Mouse (Mus musculus): Measurements from ENCODE around the gene Acaa1a. TPM values are rescaled to one million over a fixed set of nuclear protein-coding genes. Genes with fewer than 3 reads are reported as not detected.

Gene Acaa1a
- polyA plus RNA-seq (2015; fragmentation: Nextera tagmentation; extraction: Ambion mirVana): 39.6 and 40.2 TPM in 2 replicates

- WGBS (ENCODE audit: insufficient replicate concordance): under 1% methylated on average over 43 of the region's 43 CpGs
Measured at GRCm38 (mm10) chr9:119339558-119340211, at the start of gene Acaa1a. Gene Acaa1a, plus strand, starts transcription at chr9:119339676.

GRCm38 (mm10) chr9:119290791-119291190, 48.7 kb upstream of the Acaa1a start:
- 53% methylated on average over 3 of the region's 3 CpGs for WGBS (ENCODE audit: insufficient replicate concordance)
- DNase-seq (no peak), ATAC-seq (ENCODE audit: low read depth) (peak; percentile 62)
- H3K36me3 ChIP-seq: peaks cover 29% of the 10 kb centered on the region; the same call in 1 of the 2 replicates
- no peaks in the 10 kb centered on the region for H3K9me3 ChIP-seq (replicated peaks)
- H3K4me2 ChIP-seq: no peak overlapping the region
- H3K4me1 ChIP-seq (replicated peaks): peaks cover 8% of the 10 kb centered on the region; the same call in 1 of the 2 replicates
- no peak overlapping the region for H3K27ac ChIP-seq
- H3K4me3 ChIP-seq (replicated peaks): no peak overlapping the region
- no peak overlapping the region for H3K9ac ChIP-seq
- H3K27me3 ChIP-seq: no peaks in the 10 kb centered on the region

More at GRCm38 (mm10) chr9:119339558-119340211, at the start of gene Acaa1a:
- Histone ChIP-seq H3K27me3 (no peaks in the 10 kb centered on the region), H3K4me2 (peak within 1 kb of the TSS; percentile 94), H3K9ac (peak within 1 kb of the TSS; percentile 78), H3K36me3 (peaks cover 23% of the 10 kb centered on the region), H3K27ac (peak within 1 kb of the TSS; percentile 92), H3K4me3 (replicated peaks) (peak within 1 kb of the TSS; percentile 84), H3K4me1 (replicated peaks) (peaks cover 40% of the 10 kb centered on the region), H3K9me3 (replicated peaks) (no peaks in the 10 kb centered on the region)
- peak; percentile 53 for ATAC-seq (ENCODE audit: low read depth)
- peak; percentile 72 for DNase-seq

GRCm38 (mm10) chr9:119297696-119298095, 41.8 kb upstream of the Acaa1a start:
- WGBS (ENCODE audit: insufficient replicate concordance): 78% methylated on average over 6 of the region's 6 CpGs
- H3K36me3 ChIP-seq: peaks cover 21% of the 10 kb centered on the region
- H3K4me1 ChIP-seq (replicated peaks): peaks cover 2% of the 10 kb centered on the region; the same call in 1 of the 2 replicates
- no peak overlapping the region for H3K4me2 ChIP-seq
- no peak overlapping the region for H3K9ac ChIP-seq
- no peak for DNase-seq
- ATAC-seq (ENCODE audit: low read depth): no peak
- H3K4me3 ChIP-seq (replicated peaks): no peak overlapping the region
- H3K9me3 ChIP-seq (replicated peaks): no peaks in the 10 kb centered on the region
- H3K27ac ChIP-seq: no peak overlapping the region
- no peaks in the 10 kb centered on the region for H3K27me3 ChIP-seq

- H3K4me2 ChIP-seq: no peak overlapping the region
- no peak overlapping the region for H3K4me3 ChIP-seq (replicated peaks)
- WGBS (ENCODE audit: insufficient replicate concordance): 82% methylated on average over 3 of the region's 3 CpGs
- peaks cover 2% of the 10 kb centered on the region; the same call in 1 of the 2 replicates for H3K4me1 ChIP-seq (replicated peaks)
- H3K9me3 ChIP-seq (replicated peaks): no peaks in the 10 kb centered on the region
- no peak for DNase-seq
- H3K27me3 ChIP-seq: no peaks in the 10 kb centered on the region
- ATAC-seq (ENCODE audit: low read depth): no peak
- peaks cover 20% of the 10 kb centered on the region for H3K36me3 ChIP-seq
- no peak overlapping the region for H3K27ac ChIP-seq
- H3K9ac ChIP-seq: no peak overlapping the region
Measured at GRCm38 (mm10) chr9:119298563-119298962, 40.9 kb upstream of the Acaa1a start.

- no peak for ATAC-seq (ENCODE audit: low read depth)
- Histone ChIP-seq H3K4me1 (replicated peaks) (peaks cover 25% of the 10 kb centered on the region), H3K4me2 (no peak overlapping the region), H3K27me3 (no peaks in the 10 kb centered on the region), H3K27ac (no peak overlapping the region), H3K9ac (no peak overlapping the region), H3K4me3 (replicated peaks) (no peak overlapping the region), H3K36me3 (peaks cover 14% of the 10 kb centered on the region), H3K9me3 (replicated peaks) (no peaks in the 10 kb centered on the region)
- no peak for DNase-seq
- WGBS (ENCODE audit: insufficient replicate concordance): 82% methylated on average over 7 of the region's 7 CpGs
Measured at GRCm38 (mm10) chr9:119305863-119306262, 33.6 kb upstream of the Acaa1a start.

- H3K4me2 ChIP-seq: no peak overlapping the region
- H3K4me1 ChIP-seq (replicated peaks): peaks cover 25% of the 10 kb centered on the region
- no peaks in the 10 kb centered on the region for H3K27me3 ChIP-seq
- H3K4me3 ChIP-seq (replicated peaks): no peak overlapping the region
- no peak overlapping the region for H3K27ac ChIP-seq
- WGBS (ENCODE audit: insufficient replicate concordance): 87% methylated on average over 1 of the region's 1 CpGs
- no peaks in the 10 kb centered on the region for H3K36me3 ChIP-seq
- H3K9ac ChIP-seq: no peak overlapping the region
- DNase-seq: no peak
- H3K9me3 ChIP-seq (replicated peaks): no peaks in the 10 kb centered on the region
- no peak for ATAC-seq (ENCODE audit: low read depth)
Measured at GRCm38 (mm10) chr9:119309067-119309466, 30.4 kb upstream of the Acaa1a start.

DNA sequence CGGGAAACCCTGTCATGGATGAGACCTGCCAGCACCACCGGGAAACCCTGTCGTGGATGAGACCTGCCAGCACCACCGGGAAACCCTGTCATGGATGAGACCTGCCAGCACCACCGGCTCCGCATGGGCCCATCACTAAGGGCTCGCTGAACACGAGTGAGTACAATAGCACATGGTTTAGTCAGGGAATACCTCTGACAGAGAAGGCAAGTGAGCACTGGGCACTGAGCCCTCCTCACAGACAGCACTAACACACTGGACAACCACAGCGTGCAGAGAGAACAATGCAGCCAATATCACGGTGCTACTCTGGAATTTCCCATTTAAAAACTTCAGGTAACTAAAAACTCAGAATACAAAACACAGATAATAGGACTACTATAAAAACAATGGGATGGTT, 26.4 kb upstream of the Acaa1a start:
- Histone ChIP-seq H3K9ac (no peak overlapping the region), H3K27me3 (no peaks in the 10 kb centered on the region), H3K4me1 (replicated peaks) (peaks cover 26% of the 10 kb centered on the region), H3K36me3 (peaks cover under 1% of the 10 kb centered on the region; the same call in 1 of the 2 replicates), H3K4me3 (replicated peaks) (no peak overlapping the region), H3K27ac (no peak overlapping the region), H3K9me3 (replicated peaks) (no peaks in the 10 kb centered on the region), H3K4me2 (no peak overlapping the region)
- WGBS (ENCODE audit: insufficient replicate concordance): 85% methylated on average over 10 of the region's 10 CpGs
- DNase-seq: no peak
- ATAC-seq (ENCODE audit: low read depth): no peak

- no peaks in the 10 kb centered on the region for H3K9me3 ChIP-seq (replicated peaks)
- H3K9ac ChIP-seq: no peak overlapping the region
- H3K36me3 ChIP-seq: peaks cover 4% of the 10 kb centered on the region
- H3K4me1 ChIP-seq (replicated peaks): peaks cover 42% of the 10 kb centered on the region
- no peaks in the 10 kb centered on the region for H3K27me3 ChIP-seq
- ATAC-seq (ENCODE audit: low read depth): no peak
- no peak for DNase-seq
- no peak overlapping the region for H3K4me2 ChIP-seq
- 80% methylated on average over 1 of the region's 1 CpGs for WGBS (ENCODE audit: insufficient replicate concordance)
- no peak overlapping the region for H3K27ac ChIP-seq
- no peak overlapping the region for H3K4me3 ChIP-seq (replicated peaks)
Measured at GRCm38 (mm10) chr9:119318891-119319290, 20.6 kb upstream of the Acaa1a start.

DNA sequence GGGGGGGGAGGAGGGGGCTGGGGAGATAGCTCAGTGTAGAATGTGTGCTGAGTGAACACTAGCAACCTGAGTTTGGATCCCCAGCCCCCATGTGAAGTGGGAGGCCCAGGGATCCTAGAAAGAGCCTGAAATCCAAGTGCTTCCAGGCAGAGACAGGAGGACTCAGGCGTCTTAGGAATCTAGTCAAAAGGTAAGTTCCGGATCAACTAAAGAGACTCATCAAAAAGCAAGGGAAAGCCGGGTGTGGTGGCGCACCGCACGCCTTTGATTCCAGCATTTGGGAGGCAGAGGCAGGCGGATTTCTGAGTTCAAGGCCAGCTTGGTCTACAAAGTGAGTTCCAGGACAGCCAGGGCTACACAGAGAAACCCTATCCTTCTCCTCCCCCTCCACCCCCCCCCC, 19.0 kb upstream of the Acaa1a start:
- Histone ChIP-seq H3K4me2 (peak overlapping the region; percentile 99), H3K4me3 (replicated peaks) (peak overlapping the region; percentile 84), H3K4me1 (replicated peaks) (peaks cover 42% of the 10 kb centered on the region), H3K27me3 (no peaks in the 10 kb centered on the region), H3K9ac (peak overlapping the region; percentile 95; the same call in 1 of the 2 replicates), H3K36me3 (peaks cover 4% of the 10 kb centered on the region), H3K27ac (no peak overlapping the region), H3K9me3 (replicated peaks) (no peaks in the 10 kb centered on the region)
- WGBS (ENCODE audit: insufficient replicate concordance): 84% methylated on average over 7 of the region's 7 CpGs
- DNase-seq: no peak
- ATAC-seq (ENCODE audit: low read depth): no peak

GRCm38 (mm10) chr9:119320946-119321345, 18.5 kb upstream of the Acaa1a start:
- Histone ChIP-seq H3K4me3 (replicated peaks) (peak overlapping the region; percentile 84), H3K9ac (peak overlapping the region; percentile 95), H3K4me2 (peak overlapping the region; percentile 99), H3K36me3 (peaks cover 4% of the 10 kb centered on the region), H3K4me1 (replicated peaks) (peaks cover 38% of the 10 kb centered on the region), H3K27ac (peak overlapping the region; percentile 99; the same call in 1 of the 2 replicates), H3K27me3 (no peaks in the 10 kb centered on the region), H3K9me3 (replicated peaks) (no peaks in the 10 kb centered on the region)
- 12% methylated on average over 7 of the region's 7 CpGs for WGBS (ENCODE audit: insufficient replicate concordance)
- ATAC-seq (ENCODE audit: low read depth) (no peak), DNase-seq (no peak)

- H3K9me3 ChIP-seq (replicated peaks): no peaks in the 10 kb centered on the region
- peak overlapping the region; percentile 84 for H3K4me3 ChIP-seq (replicated peaks)
- peaks cover 38% of the 10 kb centered on the region for H3K4me1 ChIP-seq (replicated peaks)
- H3K36me3 ChIP-seq: peaks cover 4% of the 10 kb centered on the region
- no peaks in the 10 kb centered on the region for H3K27me3 ChIP-seq
- H3K27ac ChIP-seq: peak overlapping the region; percentile 99
- peak overlapping the region; percentile 99 for H3K4me2 ChIP-seq
- under 1% methylated on average over 59 of the region's 59 CpGs for whole genome bisulfite sequencing (ENCODE audit: insufficient replicate concordance)
- peak overlapping the region; percentile 95 for H3K9ac ChIP-seq
- DNase-seq (no peak), ATAC-seq (ENCODE audit: low read depth) (peak; percentile 10)
Measured at GRCm38 (mm10) chr9:119321392-119322229, 17.9 kb upstream of the Acaa1a start.
